Mouse (Mus musculus) erythroblast, embryonic 14.5 days (primary cell): Measurements from ENCODE around the gene St3gal5.

Source experiments
- GATA1 ChIP-seq: IDR thresholded peaks from 2 replicates; pipeline ENCODE4 v1.6.1; 2012; ENCODE audit warnings: low read length, inconsistent platforms, mixed read lengths
- TAL1 ChIP-seq: IDR thresholded peaks from 3 replicates; pipeline ENCODE4 v1.6.1; 2012; ENCODE audit warnings: low read length, inconsistent platforms, mixed read lengths

DNA sequence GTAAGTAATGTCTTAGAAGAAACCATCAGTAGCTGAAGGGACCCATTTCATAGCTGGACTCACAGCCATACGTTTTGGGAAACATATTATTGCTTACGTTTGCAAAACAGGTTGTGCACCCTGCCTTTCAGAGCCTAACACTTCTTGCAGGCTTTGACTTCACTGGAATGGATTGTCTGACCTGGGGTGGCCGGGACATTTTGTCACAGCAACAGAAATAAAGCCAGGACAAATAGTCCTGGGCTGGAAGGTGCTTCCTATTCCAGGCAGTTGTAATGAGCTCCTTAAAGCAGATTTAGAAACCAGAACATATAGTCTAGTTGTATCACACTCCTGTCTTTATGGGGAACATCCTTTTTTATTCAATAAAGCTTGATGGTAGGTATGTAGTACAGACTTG is 63.6 kb downstream of the St3gal5 start:
- no peak for TF ChIP-seq GATA1
- TF ChIP-seq TAL1, result no peak
